Mouse (Mus musculus) hindlimb bud, embryonic 11.5 days (tissue): Measurements from ENCODE around the gene Gm38392.

Experiments
- DNase-seq: peaks from one replicate; pipeline ENCODE4 v3.0.0-alpha.2; 2012; ENCODE audit warnings: low read depth, low spot score; ENCODE audit errors: extremely low spot score

Gm38392 gene

DNA sequence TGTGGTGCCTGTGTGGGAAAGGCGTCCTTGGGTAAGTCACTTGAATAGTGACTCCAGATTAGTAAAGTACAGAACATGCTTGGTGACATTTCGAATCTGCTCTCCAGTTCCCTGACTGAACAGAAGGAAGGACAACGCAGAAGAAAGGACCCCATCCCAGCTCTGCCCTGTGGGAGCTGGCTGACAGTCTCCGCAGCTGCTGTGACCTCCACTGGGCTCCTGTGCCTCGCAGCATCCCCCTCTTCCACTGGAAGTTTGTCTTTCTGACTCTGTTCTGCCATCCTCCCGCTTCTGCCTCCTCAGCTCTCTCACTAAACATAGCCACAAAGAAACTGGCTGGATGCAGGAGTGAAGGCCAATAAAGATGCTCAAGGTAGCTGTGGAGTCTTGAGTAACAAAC is 84.0 kb downstream of the Gm38392 start:
- DNase-seq, result no peak

DNA sequence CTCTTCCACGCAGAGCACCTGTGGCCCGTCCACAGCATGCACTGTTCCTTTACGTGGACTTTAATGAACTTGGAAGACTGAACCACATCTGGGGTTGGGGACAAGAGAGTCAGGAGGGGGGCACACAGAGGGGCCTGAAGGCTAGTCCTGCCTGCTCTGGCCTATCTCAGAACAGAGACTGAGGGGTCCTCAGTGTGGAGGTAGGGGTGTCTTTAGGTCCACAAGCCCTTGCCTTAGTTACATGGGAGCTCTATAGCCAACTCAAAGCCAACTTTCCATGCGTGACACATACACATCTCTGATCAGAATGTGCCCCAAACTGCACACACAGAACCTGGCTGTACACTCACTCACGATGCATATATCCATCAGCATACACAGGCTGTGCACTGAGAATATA is 85.4 kb downstream of the Gm38392 start:
- no peak for DNase-seq

DNA sequence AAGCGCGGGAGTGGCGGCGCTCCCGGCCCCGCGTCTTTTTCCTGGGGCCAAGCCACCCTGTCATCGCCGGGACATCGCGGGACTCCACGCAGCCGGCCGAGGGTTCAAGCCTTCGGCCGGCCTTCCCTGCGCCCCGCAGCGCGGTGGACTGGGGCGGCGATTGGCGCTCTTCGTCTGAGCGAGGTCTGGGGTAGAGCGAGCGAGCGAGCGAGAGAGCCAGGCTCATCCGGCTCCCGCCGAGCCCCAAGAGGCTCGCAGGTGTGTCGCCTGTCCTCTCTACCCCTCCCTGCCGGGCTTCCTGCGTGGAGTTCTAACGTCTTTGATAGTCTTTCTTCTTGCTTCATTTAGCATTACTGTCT is 86.1 kb downstream of the Gm38392 start:
- no peak for DNase-seq

- DNase-seq, result no peak
Measured at GRCm38 (mm10) chr3:88200161-88200971, 86.6 kb downstream of the Gm38392 start.

GRCm38 (mm10) chr3:88199541-88200110 is 87.4 kb downstream of the Gm38392 start:
- no peak for DNase-seq

DNA sequence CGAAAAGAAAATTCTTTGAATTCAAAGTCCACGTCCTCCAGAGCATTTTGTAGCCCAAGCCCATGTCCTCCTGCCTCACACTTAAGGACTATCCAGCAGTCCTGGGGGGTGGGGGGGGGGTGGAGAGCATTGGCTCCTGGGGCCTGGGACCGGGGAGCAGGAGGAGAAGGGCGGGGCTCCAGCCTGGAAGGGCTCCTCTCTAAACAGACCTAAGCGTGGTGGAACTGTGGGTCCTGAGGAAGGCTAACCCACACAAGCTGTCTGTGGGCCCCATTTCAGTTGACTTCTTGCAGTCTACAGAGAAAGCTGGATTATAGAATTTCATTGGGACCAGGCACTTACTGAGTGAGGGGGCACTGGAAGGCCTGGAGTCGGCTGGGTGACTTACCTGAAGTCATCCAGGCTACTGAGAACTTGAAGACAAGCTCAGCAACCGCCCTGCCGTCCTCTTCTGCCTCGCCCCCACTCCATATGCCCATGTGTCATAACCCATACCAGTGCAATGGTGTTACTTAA is 88.4 kb downstream of the Gm38392 start:
- no peak for DNase-seq

GRCm38 (mm10) chr3:88197741-88198504 is 89.1 kb downstream of the Gm38392 start:
- no peak for DNase-seq
